Mouse (Mus musculus): Measurements from ENCODE around the gene Clybl. TPM values are rescaled to one million over a fixed set of nuclear protein-coding genes. Genes with fewer than 3 reads are reported as not detected.

Clybl gene
- polyA plus RNA-seq (2012), result 1.0 and 1.3 TPM in 2 replicates

DNA sequence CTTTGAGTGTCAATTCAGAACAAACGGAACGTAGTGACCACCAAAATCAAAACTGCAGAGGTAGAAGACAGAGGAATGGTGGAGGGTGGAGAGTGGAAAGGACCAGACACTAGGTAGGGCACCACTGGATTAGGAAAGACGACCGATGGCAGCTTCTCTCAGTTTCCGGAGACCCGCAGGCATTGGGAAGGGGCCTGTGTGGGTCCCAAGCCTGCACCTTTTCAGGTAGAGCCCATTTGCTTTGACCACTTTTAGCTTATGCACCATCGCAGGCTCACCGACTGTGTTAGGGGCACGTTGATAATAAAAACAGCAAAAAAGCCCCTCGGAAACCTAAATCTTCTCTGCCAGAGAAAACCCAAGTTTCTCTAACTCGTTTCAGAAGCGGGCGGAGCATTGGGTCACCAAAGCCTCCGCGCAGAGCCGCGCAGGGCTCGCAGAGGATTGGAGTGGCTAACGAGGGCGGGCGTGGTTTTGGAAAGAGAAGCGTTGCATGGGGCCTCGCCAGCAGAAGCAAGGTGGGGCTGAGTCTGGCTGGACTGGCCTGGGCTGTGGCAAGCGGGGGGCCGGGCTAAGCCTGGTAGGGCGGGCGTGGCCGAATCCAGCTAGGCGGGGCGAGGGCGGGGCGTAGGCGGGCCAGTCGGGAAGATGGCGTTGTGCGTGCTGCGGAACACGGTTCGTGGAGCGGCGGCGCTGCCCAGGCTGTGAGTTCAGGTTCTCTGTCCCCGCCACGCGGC lies at the start of gene Clybl:
TSS of gene Clybl (plus strand) at position 627 of the 737 bp plus-strand sequence.
- peak within 1 kb of the TSS; percentile 90 for H3K4me3 ChIP-seq (replicated peaks)
- no peak for TF ChIP-seq GATA1 (IDR thresholded peaks at IDR 0.05; ENCODE audit: low read length)
- no peak for TF ChIP-seq TAL1 (IDR thresholded peaks at IDR 0.05; ENCODE audit: low read length)
- peaks cover 49% of the 10 kb centered on the region for H3K4me1 ChIP-seq (ENCODE audit: control insufficient read depth)
- H3K27me3 ChIP-seq (ENCODE audit: control insufficient read depth), result no peaks in the 10 kb centered on the region
- no peaks in the 10 kb centered on the region for H3K9me3 ChIP-seq (ENCODE audit: control insufficient read depth, low read length)
- H3K36me3 ChIP-seq (ENCODE audit: control insufficient read depth), result no peaks in the 10 kb centered on the region; the same call in 1 of the 2 replicates

DNA sequence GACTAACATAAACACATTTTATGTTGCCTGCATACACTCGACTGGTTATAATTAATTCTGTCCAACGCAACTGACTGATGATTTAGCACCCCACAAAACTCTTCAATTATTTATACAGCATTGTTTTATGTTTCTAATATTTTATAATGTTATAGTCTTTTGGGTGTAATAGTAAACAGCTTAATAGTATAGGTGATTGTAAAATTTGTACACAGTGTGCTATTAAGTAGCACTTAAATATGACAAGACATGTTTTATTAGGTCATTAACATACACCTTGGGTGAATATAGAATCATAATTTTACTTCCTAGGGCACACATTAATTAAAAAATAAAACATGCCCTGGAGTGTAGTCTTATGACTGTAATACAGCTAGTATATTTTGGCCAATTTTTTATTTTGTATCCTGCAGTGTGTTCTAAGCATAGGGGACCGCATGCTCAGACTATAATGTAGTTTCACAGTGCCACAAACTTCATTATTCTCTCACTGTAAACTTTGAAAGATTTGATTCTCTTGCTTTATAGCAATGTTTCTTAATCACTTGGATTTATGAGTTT lies 45.1 kb upstream of the Clybl start:
- no peaks in the 10 kb centered on the region for H3K4me1 ChIP-seq (ENCODE audit: control insufficient read depth)
- no peaks in the 10 kb centered on the region for H3K9me3 ChIP-seq (ENCODE audit: control insufficient read depth, low read length)
- H3K36me3 ChIP-seq (ENCODE audit: control insufficient read depth), result peaks cover 71% of the 10 kb centered on the region
- H3K4me3 ChIP-seq (replicated peaks), result no peak overlapping the region
- H3K27me3 ChIP-seq (ENCODE audit: control insufficient read depth), result no peaks in the 10 kb centered on the region
- TF ChIP-seq TAL1 (IDR thresholded peaks at IDR 0.05; ENCODE audit: low read length) (no peak), GATA1 (IDR thresholded peaks at IDR 0.05; ENCODE audit: low read length) (no peak)

GRCm38 (mm10) chr14:122137234-122137633 lies 44.3 kb upstream of the Clybl start:
- Histone ChIP-seq H3K9me3 (ENCODE audit: control insufficient read depth, low read length) (no peaks in the 10 kb centered on the region), H3K4me3 (replicated peaks) (no peak overlapping the region), H3K36me3 (ENCODE audit: control insufficient read depth) (peaks cover 75% of the 10 kb centered on the region), H3K4me1 (ENCODE audit: control insufficient read depth) (no peaks in the 10 kb centered on the region), H3K27me3 (ENCODE audit: control insufficient read depth) (no peaks in the 10 kb centered on the region)
- TF ChIP-seq GATA1 (IDR thresholded peaks at IDR 0.05; ENCODE audit: low read length), result no peak
- TF ChIP-seq TAL1 (IDR thresholded peaks at IDR 0.05; ENCODE audit: low read length), result no peak

GRCm38 (mm10) chr14:122140126-122140525 lies 41.4 kb upstream of the Clybl start:
- TF ChIP-seq TAL1 (IDR thresholded peaks at IDR 0.05; ENCODE audit: low read length) (no peak), GATA1 (IDR thresholded peaks at IDR 0.05; ENCODE audit: low read length) (no peak)
- H3K36me3 ChIP-seq (ENCODE audit: control insufficient read depth), result peaks cover 79% of the 10 kb centered on the region
- H3K9me3 ChIP-seq (ENCODE audit: control insufficient read depth, low read length), result no peaks in the 10 kb centered on the region
- H3K4me3 ChIP-seq (replicated peaks), result no peak overlapping the region
- no peaks in the 10 kb centered on the region for H3K4me1 ChIP-seq (ENCODE audit: control insufficient read depth)
- no peaks in the 10 kb centered on the region for H3K27me3 ChIP-seq (ENCODE audit: control insufficient read depth)

GRCm38 (mm10) chr14:122143585-122144269 lies 37.8 kb upstream of the Clybl start:
- H3K4me1 ChIP-seq (ENCODE audit: control insufficient read depth), result no peaks in the 10 kb centered on the region
- H3K4me3 ChIP-seq (replicated peaks), result no peak overlapping the region
- no peaks in the 10 kb centered on the region for H3K9me3 ChIP-seq (ENCODE audit: control insufficient read depth, low read length)
- H3K27me3 ChIP-seq (ENCODE audit: control insufficient read depth), result no peaks in the 10 kb centered on the region
- peaks cover 98% of the 10 kb centered on the region for H3K36me3 ChIP-seq (ENCODE audit: control insufficient read depth)
- TF ChIP-seq GATA1 (IDR thresholded peaks at IDR 0.05; ENCODE audit: low read length) (no peak), TAL1 (IDR thresholded peaks at IDR 0.05; ENCODE audit: low read length) (no peak)

DNA sequence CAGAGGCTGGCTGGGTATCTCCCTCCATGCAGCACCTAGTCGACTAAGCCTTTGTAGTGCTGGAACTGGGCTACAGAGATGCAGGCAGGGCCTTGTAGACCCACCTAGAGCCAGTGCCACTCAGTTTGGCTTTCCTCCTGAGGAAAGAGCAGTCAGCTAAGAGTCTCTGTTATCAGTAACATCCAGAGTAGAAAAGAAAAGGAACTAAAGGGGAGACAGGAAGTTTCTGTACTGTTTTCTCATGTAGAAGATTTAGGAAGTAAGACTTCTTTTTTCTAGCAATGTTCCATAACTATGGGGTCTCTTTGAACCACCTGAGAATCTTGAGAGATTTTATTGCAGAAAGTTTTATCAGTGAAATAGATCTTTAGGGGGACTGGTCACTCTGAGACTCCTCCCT lies 36.1 kb upstream of the Clybl start:
- TF ChIP-seq GATA1 (IDR thresholded peaks at IDR 0.05; ENCODE audit: low read length), result no peak
- no peak for TF ChIP-seq TAL1 (IDR thresholded peaks at IDR 0.05; ENCODE audit: low read length)
- no peaks in the 10 kb centered on the region for H3K9me3 ChIP-seq (ENCODE audit: control insufficient read depth, low read length)
- H3K4me3 ChIP-seq (replicated peaks), result no peak overlapping the region
- peaks cover 97% of the 10 kb centered on the region for H3K36me3 ChIP-seq (ENCODE audit: control insufficient read depth)
- H3K4me1 ChIP-seq (ENCODE audit: control insufficient read depth), result no peaks in the 10 kb centered on the region
- H3K27me3 ChIP-seq (ENCODE audit: control insufficient read depth), result no peaks in the 10 kb centered on the region

DNA sequence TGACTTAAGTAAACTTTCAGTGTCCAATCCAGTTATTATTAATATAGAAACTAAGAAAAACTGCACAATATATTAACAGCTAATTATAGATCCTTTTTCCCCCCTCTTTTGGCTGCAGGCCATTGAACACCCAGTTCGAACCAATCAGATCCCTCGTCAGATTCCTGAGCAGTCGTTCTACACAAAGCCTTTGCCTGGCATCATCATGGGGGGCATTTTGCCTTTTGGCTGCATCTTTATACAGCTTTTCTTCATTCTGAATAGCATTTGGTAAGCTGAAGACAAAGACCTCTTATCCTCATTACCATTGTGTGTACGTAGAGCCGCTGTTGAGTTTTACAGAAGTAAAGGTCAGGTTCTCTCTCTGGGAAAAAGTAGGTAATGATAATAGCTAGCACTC lies 30.9 kb upstream of the Clybl start:
- Histone ChIP-seq H3K36me3 (ENCODE audit: control insufficient read depth) (peaks cover 96% of the 10 kb centered on the region), H3K4me1 (ENCODE audit: control insufficient read depth) (no peaks in the 10 kb centered on the region), H3K9me3 (ENCODE audit: control insufficient read depth, low read length) (no peaks in the 10 kb centered on the region), H3K4me3 (replicated peaks) (no peak overlapping the region), H3K27me3 (ENCODE audit: control insufficient read depth) (no peaks in the 10 kb centered on the region)
- TF ChIP-seq GATA1 (IDR thresholded peaks at IDR 0.05; ENCODE audit: low read length) (no peak), TAL1 (IDR thresholded peaks at IDR 0.05; ENCODE audit: low read length) (no peak)

GRCm38 (mm10) chr14:122157738-122158137 lies 23.8 kb upstream of the Clybl start:
- Histone ChIP-seq H3K36me3 (ENCODE audit: control insufficient read depth) (peaks cover 69% of the 10 kb centered on the region), H3K4me3 (replicated peaks) (no peak overlapping the region), H3K27me3 (ENCODE audit: control insufficient read depth) (no peaks in the 10 kb centered on the region), H3K4me1 (ENCODE audit: control insufficient read depth) (no peaks in the 10 kb centered on the region), H3K9me3 (ENCODE audit: control insufficient read depth, low read length) (no peaks in the 10 kb centered on the region)
- TF ChIP-seq GATA1 (IDR thresholded peaks at IDR 0.05; ENCODE audit: low read length) (no peak), TAL1 (IDR thresholded peaks at IDR 0.05; ENCODE audit: low read length) (no peak)

GRCm38 (mm10) chr14:122160916-122161315 lies 20.6 kb upstream of the Clybl start:
- no peaks in the 10 kb centered on the region for H3K27me3 ChIP-seq (ENCODE audit: control insufficient read depth)
- no peak for TF ChIP-seq TAL1 (IDR thresholded peaks at IDR 0.05; ENCODE audit: low read length)
- no peak for TF ChIP-seq GATA1 (IDR thresholded peaks at IDR 0.05; ENCODE audit: low read length)
- H3K4me1 ChIP-seq (ENCODE audit: control insufficient read depth), result no peaks in the 10 kb centered on the region
- H3K9me3 ChIP-seq (ENCODE audit: control insufficient read depth, low read length), result no peaks in the 10 kb centered on the region
- H3K4me3 ChIP-seq (replicated peaks), result no peak overlapping the region
- peaks cover 37% of the 10 kb centered on the region for H3K36me3 ChIP-seq (ENCODE audit: control insufficient read depth)

Data from erythroblast, embryonic 14.5 days (primary cell).